Mouse (Mus musculus) olfactory bulb, adult 2 months (tissue): ENCODE data around the gene Lyrm9.

Experiments
- CTCF ChIP-seq: fragments of 200-500 bp; IDR thresholded peaks from 2 replicates; pipeline ENCODE4 v1.5.1; 2012; ENCODE audit warnings: low read depth, mild to moderate bottlenecking, low read length, moderate library complexity; ENCODE audit not compliant: insufficient read depth
- POLR2A ChIP-seq: fragments of 200-500 bp; IDR thresholded peaks from 2 replicates; pipeline ENCODE4 v1.6.1; 2012; ENCODE audit warnings: mild to moderate bottlenecking, low read depth, low read length, moderate library complexity; ENCODE audit not compliant: insufficient read depth

- TF ChIP-seq CTCF (no peak), POLR2A (no peak)
Observed at GRCm38 (mm10) chr11:78872782-78873181, 46.4 kb downstream of the Lyrm9 start.
